Mouse (Mus musculus) cortical plate, adult 2 months (tissue): ENCODE measurements around the gene 6030408B16Rik.

Experiments
- CTCF ChIP-seq: fragments of 200-500 bp; IDR thresholded peaks from 2 replicates; pipeline ENCODE4 v1.5.1; 2011; ENCODE audit warnings: mild to moderate bottlenecking, control low read depth, low read length; ENCODE audit not compliant: insufficient read depth; ENCODE audit errors: extremely low read depth
- POLR2A ChIP-seq: fragments of 200-500 bp; IDR thresholded peaks from 2 replicates; pipeline ENCODE4 v1.6.1; 2011; ENCODE audit warnings: mild to moderate bottlenecking, low read length, control low read depth; ENCODE audit not compliant: insufficient read depth; ENCODE audit errors: extremely low read depth

DNA sequence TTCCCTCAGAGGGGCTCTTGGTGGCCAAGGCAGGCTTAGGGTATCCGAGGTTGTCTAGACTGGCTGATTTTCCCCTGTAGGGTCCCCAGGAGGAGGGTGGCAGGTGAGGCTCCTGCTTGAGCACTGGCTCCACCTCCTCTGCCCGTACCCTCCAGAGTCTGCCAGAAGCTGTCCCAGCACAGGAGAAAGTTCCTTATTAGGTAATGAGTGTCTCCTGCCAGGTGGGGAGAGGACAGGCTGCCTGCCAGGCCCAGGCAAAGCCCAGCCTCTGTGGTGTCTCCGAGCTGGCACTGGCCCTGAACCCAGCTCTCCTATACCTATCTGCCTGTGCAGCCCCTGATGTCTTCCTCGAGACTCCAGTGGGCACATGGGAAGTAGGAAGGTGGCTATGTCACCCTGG, 39.4 kb downstream of the 6030408B16Rik start:
- TF ChIP-seq CTCF (no peak), POLR2A (no peak)
